In genomic region chr2:90534751-90535150, GRCm38 (mm10) we compare ENCODE assay signal across 20 mouse cellular contexts.
"Had no signal": no experiment of that assay in that cellular context is flagged by ENCODE, and none has a peak within 500 bp of the region (broad histone marks: within the 10 kb centered on the region; RNA-seq: fewer than 3 reads in every experiment).

No protein-coding gene starts in this region.

- H3K27me3 ChIP-seq: lung, embryonic 15.5 days; megakaryocyte, embryonic 14.5 days; midbrain, embryonic 13.5 days; neural tube, embryonic 13.5 days; stomach, embryonic 15.5 days had no signal

- H3K9ac ChIP-seq: liver, embryonic 14.5 days; lung, embryonic 15.5 days; midbrain, embryonic 13.5 days; neural tube, embryonic 13.5 days; stomach, embryonic 15.5 days had no signal

- H3K36me3 ChIP-seq: lung, embryonic 15.5 days; midbrain, embryonic 10.5 days; midbrain, embryonic 13.5 days; neural tube, embryonic 13.5 days; stomach, embryonic 15.5 days had no signal

- H3K9me3 ChIP-seq: lung, embryonic 15.5 days; megakaryocyte, embryonic 14.5 days; midbrain, embryonic 10.5 days; midbrain, embryonic 13.5 days; neural tube, embryonic 13.5 days; stomach, embryonic 15.5 days had no signal

- DNase-seq: kidney, adult 18-20 months; kidney, adult 9 months; kidney, postnatal 25 days; layer of hippocampus, adult 9-11 months; lung, adult 18-20 months; lung, postnatal 10 days; lung, postnatal 36 days; right cerebral cortex, postnatal 14 days; right cerebral cortex, postnatal 4 days; thymus, postnatal 14 days had no signal

- H3K4me2 ChIP-seq: lung, embryonic 15.5 days; midbrain, embryonic 13.5 days; neural tube, embryonic 13.5 days; stomach, embryonic 15.5 days had no signal

- H3K4me1 ChIP-seq: stomach, embryonic 15.5 days had no signal

- H3K27ac ChIP-seq: layer of hippocampus, adult 2 months; left cerebral cortex, adult 2 months; liver, embryonic 14.5 days; lung, embryonic 15.5 days; midbrain, embryonic 10.5 days; midbrain, embryonic 13.5 days; neural tube, embryonic 13.5 days; stomach, embryonic 15.5 days had no signal

- H3K4me3 ChIP-seq: layer of hippocampus, adult 2 months; left cerebral cortex, adult 2 months; lung, embryonic 15.5 days; megakaryocyte, embryonic 14.5 days; midbrain, embryonic 10.5 days; midbrain, embryonic 13.5 days; myocyte; neural tube, embryonic 13.5 days; stomach, embryonic 15.5 days had no signal
